ENCODE assay signal across 9 mouse cellular contexts in genomic region chr17:87377536-87377935, GRCm38 (mm10). TPM values are rescaled to one million over a fixed set of nuclear protein-coding genes. Genes with fewer than 3 reads are reported as not detected.
DNase-seq lines count a peak whose midpoint lies in the region; ATAC-seq and TF ChIP-seq lines count a peak whose summit lies in the region.
"Had no signal": no experiment of that assay in that cellular context is flagged by ENCODE, and none has a peak within 500 bp of the region (broad histone marks: within the 10 kb centered on the region; RNA-seq: fewer than 3 reads in every experiment).

No protein-coding gene starts in this region.

- peak overlapping the region; percentile 76; the same call in 1 of the 2 replicates for H3K27ac ChIP-seq in intestine, embryonic 15.5 days
- H3K27ac ChIP-seq in intestine, postnatal 0 days (ENCODE audit: low read depth, low read length), result no peak overlapping the region
- peak overlapping the region; percentile 69; the same call in 1 of the 2 replicates for H3K27ac ChIP-seq in embryonic facial prominence, embryonic 12.5 days
- H3K27ac ChIP-seq in lung, embryonic 15.5 days, result peak overlapping the region; percentile 87

- H3K9ac ChIP-seq in intestine, embryonic 15.5 days, result no peak overlapping the region
- no peak overlapping the region for H3K9ac ChIP-seq in intestine, postnatal 0 days (ENCODE audit: low read depth, low read length)
- no peak overlapping the region for H3K9ac ChIP-seq in embryonic facial prominence, embryonic 12.5 days
- H3K9ac ChIP-seq in lung, embryonic 15.5 days, result no peak overlapping the region

- peak; percentile 59 for DNase-seq in kidney, adult 9 months
- DNase-seq in natural killer cell, adult 2 months (ENCODE audit: low spot score in 2 of 2), result no peak
- DNase-seq in cerebellum, postnatal 25 days, result no peak
- no peak for DNase-seq in gastrocnemius, adult 8-10 months (ENCODE audit: low spot score in 2 of 2)

- no peaks in the 10 kb centered on the region for H3K27me3 ChIP-seq in intestine, embryonic 15.5 days (replicated peaks)
- no peaks in the 10 kb centered on the region for H3K27me3 ChIP-seq in intestine, postnatal 0 days (replicated peaks; ENCODE audit: control insufficient read depth, insufficient read depth, low read length)
- no peaks in the 10 kb centered on the region for H3K27me3 ChIP-seq in embryonic facial prominence, embryonic 12.5 days
- H3K27me3 ChIP-seq in lung, embryonic 15.5 days, result no peaks in the 10 kb centered on the region

- H3K4me3 ChIP-seq in intestine, embryonic 15.5 days (replicated peaks), result no peak overlapping the region
- no peak overlapping the region for H3K4me3 ChIP-seq in intestine, postnatal 0 days (ENCODE audit: low read depth, low read length)
- no peak overlapping the region for H3K4me3 ChIP-seq in embryonic facial prominence, embryonic 12.5 days
- H3K4me3 ChIP-seq in lung, embryonic 15.5 days, result no peak overlapping the region
- H3K4me3 ChIP-seq: heart, adult 2 months had no signal

- H3K4me2 ChIP-seq in intestine, embryonic 15.5 days (replicated peaks), result no peak overlapping the region
- no peak overlapping the region for H3K4me2 ChIP-seq in intestine, postnatal 0 days (replicated peaks; ENCODE audit: low read depth)
- no peak overlapping the region for H3K4me2 ChIP-seq in embryonic facial prominence, embryonic 12.5 days (replicated peaks)
- no peak overlapping the region for H3K4me2 ChIP-seq in lung, embryonic 15.5 days

- H3K36me3 ChIP-seq in intestine, embryonic 15.5 days, result no peaks in the 10 kb centered on the region
- H3K36me3 ChIP-seq in intestine, postnatal 0 days (ENCODE audit: control insufficient read depth, insufficient read depth), result peaks cover 8% of the 10 kb centered on the region; the same call in 1 of the 2 replicates
- H3K36me3 ChIP-seq in embryonic facial prominence, embryonic 12.5 days, result no peaks in the 10 kb centered on the region
- no peaks in the 10 kb centered on the region for H3K36me3 ChIP-seq in lung, embryonic 15.5 days

- 68% methylated on average over 6 of the region's 6 CpGs for WGBS in intestine, embryonic 15.5 days
- 87% methylated on average over 4 of the region's 6 CpGs for WGBS in intestine, postnatal 0 days
- 43% methylated on average over 6 of the region's 6 CpGs for WGBS in embryonic facial prominence, embryonic 12.5 days
- 47% methylated on average over 6 of the region's 6 CpGs for WGBS in lung, embryonic 15.5 days

- H3K9me3 ChIP-seq in intestine, embryonic 15.5 days, result no peaks in the 10 kb centered on the region
- H3K9me3 ChIP-seq in intestine, postnatal 0 days (ENCODE audit: control insufficient read depth), result no peaks in the 10 kb centered on the region
- no peaks in the 10 kb centered on the region for H3K9me3 ChIP-seq in embryonic facial prominence, embryonic 12.5 days
- H3K9me3 ChIP-seq in lung, embryonic 15.5 days, result no peaks in the 10 kb centered on the region

- no peak for TF ChIP-seq CTCF in intestine, postnatal 0 days (IDR thresholded peaks at IDR 0.05; ENCODE audit: low read depth)

- 0 out of 2 replicates have a peak, but pooled peaks have one; percentile 10 for ATAC-seq in intestine, embryonic 15.5 days
- no peak for ATAC-seq in intestine, postnatal 0 days
- no peak for ATAC-seq in embryonic facial prominence, embryonic 12.5 days (ENCODE audit: insufficient number of reproducible peaks, insufficient read depth, low FRiP score, low TSS enrichment)
- ATAC-seq in lung, embryonic 15.5 days (ENCODE audit: borderline replicate concordance, extremely low read depth, low FRiP score, low TSS enrichment), result no peak

- peaks cover 49% of the 10 kb centered on the region for H3K4me1 ChIP-seq in intestine, embryonic 15.5 days (replicated peaks)
- H3K4me1 ChIP-seq in intestine, postnatal 0 days (replicated peaks; ENCODE audit: control insufficient read depth, insufficient read depth, low read length), result no peaks in the 10 kb centered on the region
- H3K4me1 ChIP-seq in embryonic facial prominence, embryonic 12.5 days, result peaks cover 45% of the 10 kb centered on the region
- H3K4me1 ChIP-seq in lung, embryonic 15.5 days, result peaks cover 55% of the 10 kb centered on the region

RNA-seq across cellular contexts. Expression of gene Stpg4, which starts 50.0 kb away (rescaled TPM):
- polyA plus RNA-seq in intestine, embryonic 15.5 days (2015; fragmentation: Nextera tagmentation; extraction: Ambion mirVana), result not detected in 2 replicates
- polyA plus RNA-seq in intestine, postnatal 0 days (2015; fragmentation: Nextera tagmentation; extraction: Ambion mirVana), result not detected in 2 replicates
- polyA plus RNA-seq in embryonic facial prominence, embryonic 12.5 days (2016; fragmentation: Nextera tagmentation; extraction: Ambion mirVana), result not detected in 2 replicates
- not detected in 2 replicates for polyA plus RNA-seq in lung, embryonic 15.5 days (2015; fragmentation: Nextera tagmentation; extraction: Ambion mirVana)
- total RNA-seq in gastrocnemius, adult 8-10 months (2022), result not detected
- total RNA-seq: heart, adult 2 months had no signal
